Mouse (Mus musculus): ENCODE data around the gene Fancd2. TPM values are rescaled to one million over a fixed set of nuclear protein-coding genes. Genes with fewer than 3 reads are reported as not detected.

The Fancd2 gene
- polyA plus RNA-seq, 1 experiment from 2014 or later: 3.0 TPM

- 58% methylated on average over 12 of the region's 12 CpGs for WGBS
- peak overlapping the region; percentile 81; the same call in 1 of the 2 replicates for H3K9ac ChIP-seq (ENCODE audit: low read depth, low read length)
- no peak for DNase-seq (ENCODE audit: low spot score)
- H3K4me2 ChIP-seq (ENCODE audit: low read length): peak overlapping the region; percentile 74
- H3K36me3 ChIP-seq (ENCODE audit: insufficient read depth, low read length): no peaks in the 10 kb centered on the region
- peak overlapping the region; percentile 85 for H3K27ac ChIP-seq
- no peak for TF ChIP-seq CTCF (IDR thresholded peaks at IDR 0.05; ENCODE audit: low read depth)
- no peaks in the 10 kb centered on the region for H3K9me3 ChIP-seq (replicated peaks; ENCODE audit: low read length)
- ATAC-seq (replicated peaks; ENCODE audit: low FRiP score, low read depth): 0 out of 2 replicates have a peak, but pooled peaks have one; percentile 17
- no peaks in the 10 kb centered on the region for H3K27me3 ChIP-seq (ENCODE audit: insufficient read depth, low read length)
- H3K4me3 ChIP-seq (replicated peaks; ENCODE audit: low read depth, low read length): peak overlapping the region; percentile 92
- H3K4me1 ChIP-seq (replicated peaks; ENCODE audit: insufficient read depth, low read length): peaks cover 7% of the 10 kb centered on the region; the same call in 1 of the 2 replicates
Observed at GRCm38 (mm10) chr6:113603993-113604392, 72.5 kb downstream of the Fancd2 start.

DNA sequence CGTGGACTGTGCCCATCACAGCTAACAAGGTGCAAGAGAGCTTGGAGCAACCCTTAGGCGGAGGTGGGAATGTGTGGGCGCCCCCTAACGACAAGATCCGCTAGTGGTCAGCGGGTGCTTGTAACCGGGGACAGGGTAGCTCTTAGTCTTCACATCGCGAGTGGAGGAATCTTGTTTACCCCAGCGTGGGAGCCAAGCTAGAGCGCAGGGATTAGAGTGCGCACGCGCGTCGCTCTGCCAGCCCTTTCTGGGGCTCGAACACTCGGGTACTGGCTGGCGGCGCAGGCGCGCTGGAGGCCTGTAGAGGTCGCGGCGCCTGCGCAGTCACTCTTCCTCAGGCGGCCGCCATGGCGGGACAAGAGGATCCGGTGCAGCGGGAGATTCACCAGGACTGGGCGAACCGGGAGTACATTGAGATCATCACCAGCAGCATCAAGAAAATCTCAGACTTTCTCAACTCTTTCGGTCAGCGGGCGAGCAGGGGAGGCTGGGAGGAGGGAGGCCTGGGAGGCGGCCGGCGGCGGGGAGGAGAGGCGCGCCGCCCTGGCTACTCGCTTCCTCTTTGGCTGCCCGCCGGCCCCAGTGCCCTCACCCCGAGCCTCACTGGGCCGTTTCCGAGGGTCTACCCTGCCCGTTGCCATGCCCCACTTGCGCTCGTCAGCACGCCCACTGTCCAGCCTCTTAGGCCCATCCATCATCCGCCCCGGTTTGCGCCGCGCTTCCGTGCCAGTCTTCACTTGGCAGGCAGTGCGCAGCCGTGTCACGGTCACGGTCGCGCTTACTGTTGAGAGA is 73.1 kb downstream of the Fancd2 start, which contains the start of gene Brk1:
Gene Brk1 (plus strand): TSS at position 341 of the 792 bp plus-strand sequence.
- H3K27ac ChIP-seq: peak within 1 kb of the TSS; percentile 85
- ATAC-seq (replicated peaks; ENCODE audit: low FRiP score, low read depth) (peak; percentile 88), DNase-seq (ENCODE audit: low spot score) (peak; percentile 93)
- peak within 1 kb of the TSS; percentile 92 for H3K4me3 ChIP-seq (replicated peaks; ENCODE audit: low read depth, low read length)
- peak within 1 kb of the TSS; percentile 81 for H3K9ac ChIP-seq (ENCODE audit: low read depth, low read length)
- H3K27me3 ChIP-seq (ENCODE audit: insufficient read depth, low read length): no peaks in the 10 kb centered on the region
- peaks cover 7% of the 10 kb centered on the region; the same call in 1 of the 2 replicates for H3K4me1 ChIP-seq (replicated peaks; ENCODE audit: insufficient read depth, low read length)
- no peaks in the 10 kb centered on the region for H3K9me3 ChIP-seq (replicated peaks; ENCODE audit: low read length)
- H3K4me2 ChIP-seq (ENCODE audit: low read length): peak within 1 kb of the TSS; percentile 74
- H3K36me3 ChIP-seq (ENCODE audit: insufficient read depth, low read length): no peaks in the 10 kb centered on the region
- peak; percentile 60 for TF ChIP-seq CTCF (IDR thresholded peaks at IDR 0.05; ENCODE audit: low read depth)
- WGBS: under 1% methylated on average over 63 of the region's 65 CpGs

- peak overlapping the region; percentile 92 for H3K4me3 ChIP-seq (replicated peaks; ENCODE audit: low read depth, low read length)
- no peaks in the 10 kb centered on the region for H3K9me3 ChIP-seq (replicated peaks; ENCODE audit: low read length)
- H3K9ac ChIP-seq (ENCODE audit: low read depth, low read length): peak overlapping the region; percentile 81
- H3K27ac ChIP-seq: peak overlapping the region; percentile 85
- ATAC-seq (replicated peaks; ENCODE audit: low FRiP score, low read depth) (no peak), DNase-seq (ENCODE audit: low spot score) (no peak)
- peaks cover 7% of the 10 kb centered on the region; the same call in 1 of the 2 replicates for H3K4me1 ChIP-seq (replicated peaks; ENCODE audit: insufficient read depth, low read length)
- H3K36me3 ChIP-seq (ENCODE audit: insufficient read depth, low read length): no peaks in the 10 kb centered on the region
- WGBS: 3% methylated on average over 10 of the region's 10 CpGs
- H3K4me2 ChIP-seq (ENCODE audit: low read length): peak overlapping the region; percentile 74
- no peaks in the 10 kb centered on the region for H3K27me3 ChIP-seq (ENCODE audit: insufficient read depth, low read length)
- no peak for TF ChIP-seq CTCF (IDR thresholded peaks at IDR 0.05; ENCODE audit: low read depth)
Observed at GRCm38 (mm10) chr6:113605224-113605545, 73.7 kb downstream of the Fancd2 start.

- Histone ChIP-seq H3K27me3 (ENCODE audit: insufficient read depth, low read length) (no peaks in the 10 kb centered on the region), H3K4me2 (ENCODE audit: low read length) (no peak overlapping the region), H3K36me3 (ENCODE audit: insufficient read depth, low read length) (peaks cover 7% of the 10 kb centered on the region; the same call in 1 of the 2 replicates), H3K27ac (no peak overlapping the region), H3K9ac (ENCODE audit: low read depth, low read length) (no peak overlapping the region), H3K9me3 (replicated peaks; ENCODE audit: low read length) (no peaks in the 10 kb centered on the region), H3K4me3 (replicated peaks; ENCODE audit: low read depth, low read length) (no peak overlapping the region), H3K4me1 (replicated peaks; ENCODE audit: insufficient read depth, low read length) (peaks cover 7% of the 10 kb centered on the region; the same call in 1 of the 2 replicates)
- ATAC-seq (replicated peaks; ENCODE audit: low FRiP score, low read depth): no peak
- 63% methylated on average over 6 of the region's 6 CpGs for WGBS
- DNase-seq (ENCODE audit: low spot score): no peak
- TF ChIP-seq CTCF (IDR thresholded peaks at IDR 0.05; ENCODE audit: low read depth): no peak
Observed at GRCm38 (mm10) chr6:113608871-113609270, 77.4 kb downstream of the Fancd2 start.

- Histone ChIP-seq H3K4me2 (ENCODE audit: low read length) (no peak overlapping the region), H3K27ac (no peak overlapping the region), H3K4me3 (replicated peaks; ENCODE audit: low read depth, low read length) (no peak overlapping the region), H3K4me1 (replicated peaks; ENCODE audit: insufficient read depth, low read length) (peaks cover 7% of the 10 kb centered on the region; the same call in 1 of the 2 replicates), H3K36me3 (ENCODE audit: insufficient read depth, low read length) (peaks cover 11% of the 10 kb centered on the region; the same call in 1 of the 2 replicates), H3K27me3 (ENCODE audit: insufficient read depth, low read length) (no peaks in the 10 kb centered on the region), H3K9ac (ENCODE audit: low read depth, low read length) (no peak overlapping the region), H3K9me3 (replicated peaks; ENCODE audit: low read length) (no peaks in the 10 kb centered on the region)
- 89% methylated on average over 7 of the region's 7 CpGs for WGBS
- DNase-seq (ENCODE audit: low spot score) (no peak), ATAC-seq (replicated peaks; ENCODE audit: low FRiP score, low read depth) (no peak)
- no peak for TF ChIP-seq CTCF (IDR thresholded peaks at IDR 0.05; ENCODE audit: low read depth)
Observed at GRCm38 (mm10) chr6:113609293-113609692, 77.8 kb downstream of the Fancd2 start.

GRCm38 (mm10) chr6:113612258-113612969 is 80.9 kb downstream of the Fancd2 start:
- no peak overlapping the region for H3K4me2 ChIP-seq (ENCODE audit: low read length)
- H3K9ac ChIP-seq (ENCODE audit: low read depth, low read length): no peak overlapping the region
- no peak for TF ChIP-seq CTCF (IDR thresholded peaks at IDR 0.05; ENCODE audit: low read depth)
- ATAC-seq (replicated peaks; ENCODE audit: low FRiP score, low read depth) (no peak), DNase-seq (ENCODE audit: low spot score) (no peak)
- H3K4me1 ChIP-seq (replicated peaks; ENCODE audit: insufficient read depth, low read length): no peaks in the 10 kb centered on the region
- 74% methylated on average over 8 of the region's 8 CpGs for WGBS
- H3K36me3 ChIP-seq (ENCODE audit: insufficient read depth, low read length): peaks cover 27% of the 10 kb centered on the region; the same call in 1 of the 2 replicates
- no peaks in the 10 kb centered on the region for H3K27me3 ChIP-seq (ENCODE audit: insufficient read depth, low read length)
- H3K9me3 ChIP-seq (replicated peaks; ENCODE audit: low read length): no peaks in the 10 kb centered on the region
- no peak overlapping the region for H3K27ac ChIP-seq
- H3K4me3 ChIP-seq (replicated peaks; ENCODE audit: low read depth, low read length): no peak overlapping the region

Data from kidney, postnatal 0 days (tissue).